Mouse (Mus musculus): ENCODE results near the gene Dcaf15. TPM values are rescaled to one million over a fixed set of nuclear protein-coding genes. Genes with fewer than 3 reads are reported as not detected.

The Dcaf15 gene
- polyA plus RNA-seq, 1 experiment from 2014 or later, result 3.2 TPM

GRCm38 (mm10) chr8:84076412-84076811 is 28.2 kb downstream of the Dcaf15 start:
- no peak overlapping the region for H3K9ac ChIP-seq
- ATAC-seq (ENCODE audit: insufficient read depth), result no peak
- WGBS (ENCODE audit: insufficient replicate concordance), result 41% methylated on average over 1 of the region's 1 CpGs

GRCm38 (mm10) chr8:84073230-84073976 is 31.2 kb downstream of the Dcaf15 start:
- 65% methylated on average over 10 of the region's 10 CpGs for WGBS (ENCODE audit: insufficient replicate concordance)
- Histone ChIP-seq H3K36me3 (replicated peaks) (no peaks in the 10 kb centered on the region), H3K9ac (no peak overlapping the region), H3K27ac (replicated peaks) (no peak overlapping the region), H3K4me3 (replicated peaks) (no peak overlapping the region), H3K9me3 (replicated peaks) (no peaks in the 10 kb centered on the region), H3K27me3 (no peaks in the 10 kb centered on the region), H3K4me2 (no peak overlapping the region), H3K4me1 (replicated peaks) (peaks cover 40% of the 10 kb centered on the region)
- no peak for ATAC-seq (ENCODE audit: insufficient read depth)

More at GRCm38 (mm10) chr8:84076412-84076811, 28.2 kb downstream of the Dcaf15 start:
- Histone ChIP-seq H3K4me2 (no peak overlapping the region), H3K36me3 (replicated peaks) (peaks cover 19% of the 10 kb centered on the region), H3K27ac (replicated peaks) (no peak overlapping the region), H3K4me3 (replicated peaks) (no peak overlapping the region), H3K27me3 (no peaks in the 10 kb centered on the region), H3K9me3 (replicated peaks) (no peaks in the 10 kb centered on the region), H3K4me1 (replicated peaks) (peaks cover 11% of the 10 kb centered on the region; the same call in 1 of the 2 replicates)

- no peaks in the 10 kb centered on the region for H3K36me3 ChIP-seq (replicated peaks)
- peaks cover 51% of the 10 kb centered on the region for H3K4me1 ChIP-seq (replicated peaks)
- no peaks in the 10 kb centered on the region for H3K9me3 ChIP-seq (replicated peaks)
- ATAC-seq (ENCODE audit: insufficient read depth), result no peak
- H3K4me2 ChIP-seq, result no peak overlapping the region
- no peak overlapping the region for H3K27ac ChIP-seq (replicated peaks)
- H3K4me3 ChIP-seq (replicated peaks), result no peak overlapping the region
- H3K27me3 ChIP-seq, result no peaks in the 10 kb centered on the region
- 81% methylated on average over 10 of the region's 10 CpGs for whole genome bisulfite sequencing (ENCODE audit: insufficient replicate concordance)
- no peak overlapping the region for H3K9ac ChIP-seq
Observed at GRCm38 (mm10) chr8:84072321-84072720, 32.2 kb downstream of the Dcaf15 start.

GRCm38 (mm10) chr8:84071921-84072320 is 32.6 kb downstream of the Dcaf15 start:
- Histone ChIP-seq H3K4me3 (replicated peaks) (no peak overlapping the region), H3K4me2 (no peak overlapping the region), H3K9ac (no peak overlapping the region), H3K27me3 (no peaks in the 10 kb centered on the region), H3K36me3 (replicated peaks) (no peaks in the 10 kb centered on the region), H3K9me3 (replicated peaks) (no peaks in the 10 kb centered on the region), H3K27ac (replicated peaks) (no peak overlapping the region), H3K4me1 (replicated peaks) (peaks cover 51% of the 10 kb centered on the region)
- WGBS (ENCODE audit: insufficient replicate concordance), result 48% methylated on average over 3 of the region's 3 CpGs
- ATAC-seq (ENCODE audit: insufficient read depth), result no peak

GRCm38 (mm10) chr8:84070667-84071066 is 33.9 kb downstream of the Dcaf15 start:
- 75% methylated on average over 2 of the region's 2 CpGs for WGBS (ENCODE audit: insufficient replicate concordance)
- Histone ChIP-seq H3K27ac (replicated peaks) (no peak overlapping the region), H3K36me3 (replicated peaks) (no peaks in the 10 kb centered on the region), H3K4me2 (no peak overlapping the region), H3K4me1 (replicated peaks) (peaks cover 50% of the 10 kb centered on the region), H3K27me3 (no peaks in the 10 kb centered on the region), H3K9me3 (replicated peaks) (no peaks in the 10 kb centered on the region), H3K9ac (no peak overlapping the region), H3K4me3 (replicated peaks) (no peak overlapping the region)
- no peak for ATAC-seq (ENCODE audit: insufficient read depth)

GRCm38 (mm10) chr8:84070241-84070640 is 34.3 kb downstream of the Dcaf15 start:
- Histone ChIP-seq H3K9me3 (replicated peaks) (no peaks in the 10 kb centered on the region), H3K4me3 (replicated peaks) (no peak overlapping the region), H3K4me2 (no peak overlapping the region), H3K9ac (no peak overlapping the region), H3K27ac (replicated peaks) (no peak overlapping the region), H3K4me1 (replicated peaks) (peaks cover 55% of the 10 kb centered on the region), H3K27me3 (no peaks in the 10 kb centered on the region), H3K36me3 (replicated peaks) (no peaks in the 10 kb centered on the region)
- no peak for ATAC-seq (ENCODE audit: insufficient read depth)
- 65% methylated on average over 5 of the region's 5 CpGs for WGBS (ENCODE audit: insufficient replicate concordance)

GRCm38 (mm10) chr8:84069750-84070149 is 34.8 kb downstream of the Dcaf15 start:
- Histone ChIP-seq H3K27ac (replicated peaks) (no peak overlapping the region), H3K27me3 (no peaks in the 10 kb centered on the region), H3K4me2 (no peak overlapping the region), H3K9me3 (replicated peaks) (no peaks in the 10 kb centered on the region), H3K4me1 (replicated peaks) (peaks cover 60% of the 10 kb centered on the region), H3K9ac (no peak overlapping the region), H3K36me3 (replicated peaks) (no peaks in the 10 kb centered on the region), H3K4me3 (replicated peaks) (no peak overlapping the region)
- no peak for ATAC-seq (ENCODE audit: insufficient read depth)
- 66% methylated on average over 2 of the region's 2 CpGs for WGBS (ENCODE audit: insufficient replicate concordance)

GRCm38 (mm10) chr8:84069169-84069568 is 35.4 kb downstream of the Dcaf15 start:
- peaks cover 65% of the 10 kb centered on the region for H3K4me1 ChIP-seq (replicated peaks)

GRCm38 (mm10) chr8:84068316-84069035 is 36.1 kb downstream of the Dcaf15 start:
- Histone ChIP-seq H3K27me3 (no peaks in the 10 kb centered on the region), H3K4me1 (replicated peaks) (peaks cover 72% of the 10 kb centered on the region), H3K9ac (no peak overlapping the region), H3K9me3 (replicated peaks) (no peaks in the 10 kb centered on the region), H3K4me2 (0 out of 2 replicates have a peak overlapping the region, but pooled peaks have one; percentile 92), H3K4me3 (replicated peaks) (no peak overlapping the region), H3K27ac (replicated peaks) (0 out of 2 replicates have a peak overlapping the region, but pooled peaks have one; percentile 25), H3K36me3 (replicated peaks) (no peaks in the 10 kb centered on the region)
- no peak for ATAC-seq (ENCODE audit: insufficient read depth)
- 39% methylated on average over 12 of the region's 12 CpGs for WGBS (ENCODE audit: insufficient replicate concordance)

More at GRCm38 (mm10) chr8:84069169-84069568, 35.4 kb downstream of the Dcaf15 start:
- Histone ChIP-seq H3K36me3 (replicated peaks) (no peaks in the 10 kb centered on the region), H3K27ac (replicated peaks) (0 out of 2 replicates have a peak overlapping the region, but pooled peaks have one; percentile 25), H3K9ac (no peak overlapping the region), H3K4me3 (replicated peaks) (no peak overlapping the region), H3K4me2 (no peak overlapping the region), H3K9me3 (replicated peaks) (no peaks in the 10 kb centered on the region), H3K27me3 (no peaks in the 10 kb centered on the region)
- no peak for ATAC-seq (ENCODE audit: insufficient read depth)
- 33% methylated on average over 1 of the region's 1 CpGs for WGBS (ENCODE audit: insufficient replicate concordance)

GRCm38 (mm10) chr8:84067911-84068310 is 36.7 kb downstream of the Dcaf15 start:
- Histone ChIP-seq H3K27me3 (no peaks in the 10 kb centered on the region), H3K4me1 (replicated peaks) (peaks cover 72% of the 10 kb centered on the region), H3K9me3 (replicated peaks) (no peaks in the 10 kb centered on the region), H3K9ac (no peak overlapping the region), H3K36me3 (replicated peaks) (no peaks in the 10 kb centered on the region), H3K4me3 (replicated peaks) (peak overlapping the region; percentile 74), H3K4me2 (peak overlapping the region; percentile 92), H3K27ac (replicated peaks) (no peak overlapping the region)
- 63% methylated on average over 7 of the region's 7 CpGs for WGBS (ENCODE audit: insufficient replicate concordance)
- no peak for ATAC-seq (ENCODE audit: insufficient read depth)

- H3K4me3 ChIP-seq (replicated peaks), result peak overlapping the region; percentile 74
- no peaks in the 10 kb centered on the region for H3K9me3 ChIP-seq (replicated peaks)
- H3K27me3 ChIP-seq, result no peaks in the 10 kb centered on the region
- H3K4me1 ChIP-seq (replicated peaks), result peaks cover 72% of the 10 kb centered on the region
- under 1% methylated on average over 58 of the region's 58 CpGs for WGBS (ENCODE audit: insufficient replicate concordance)
- H3K9ac ChIP-seq, result peak overlapping the region; percentile 76
- H3K27ac ChIP-seq (replicated peaks), result peak overlapping the region; percentile 96
- H3K36me3 ChIP-seq (replicated peaks), result no peaks in the 10 kb centered on the region
- H3K4me2 ChIP-seq, result peak overlapping the region; percentile 92
- peak; percentile 69 for ATAC-seq (ENCODE audit: insufficient read depth)
Observed at GRCm38 (mm10) chr8:84067047-84067573, 37.5 kb downstream of the Dcaf15 start.

All from liver, embryonic 15.5 days (tissue).